Mouse (Mus musculus): ENCODE measurements around the gene Accs. TPM values are rescaled to one million over a fixed set of nuclear protein-coding genes. Genes with fewer than 3 reads are reported as not detected.
A peak's percentile ranks its signal among the peaks of the same experiment; 100 is the strongest.

Gene Accs
- total RNA-seq (2014; rRNA removed) (12.0 and 19.1 TPM in 2 replicates), polyA plus RNA-seq (2015; fragmentation: Nextera tagmentation; extraction: Ambion mirVana) (6.5 and 6.6 TPM in 2 replicates)

DNA sequence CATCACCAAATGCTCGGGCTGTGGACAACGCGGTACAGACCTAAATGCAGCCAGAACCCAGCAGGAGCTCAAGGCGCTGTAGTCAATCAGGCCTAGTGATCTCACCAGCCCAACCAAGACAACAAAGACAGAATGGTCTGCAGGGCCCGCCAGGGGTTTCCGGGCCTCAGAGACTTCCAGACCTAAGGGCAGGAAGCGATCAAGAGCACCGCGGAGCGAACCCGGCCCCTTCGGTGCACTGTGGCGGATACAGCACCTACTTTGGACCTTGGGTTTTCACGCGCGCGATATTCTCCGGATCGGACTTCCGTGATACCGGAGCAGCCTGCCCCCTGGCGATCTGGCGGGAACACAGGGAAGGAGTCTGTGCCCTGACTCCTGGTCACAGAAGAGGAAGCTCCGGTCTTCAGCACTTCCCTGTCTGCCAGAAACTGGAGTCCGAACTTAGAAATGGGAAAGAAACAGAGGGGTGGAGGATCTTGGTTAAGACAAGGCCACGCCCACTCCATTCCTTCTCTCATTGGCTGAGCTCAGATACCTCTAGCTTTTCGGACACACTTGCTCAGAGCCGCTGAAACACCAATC lies at the start of gene Accs:
Gene Accs (minus strand): TSS at position 439 of the 585 bp plus-strand sequence.
- no peaks in the 10 kb centered on the region for H3K9me3 ChIP-seq (ENCODE audit: low read length)
- TF ChIP-seq CTCF (IDR thresholded peaks at IDR 0.05; ENCODE audit: low read depth), result peak; percentile 67
- peak within 1 kb of the TSS; percentile 74 for H3K9ac ChIP-seq (replicated peaks; ENCODE audit: low read length)
- ATAC-seq (peak; percentile 84), DNase-seq (ENCODE audit: low spot score) (peak; percentile 85)
- peak within 1 kb of the TSS; percentile 86 for H3K27ac ChIP-seq
- no peaks in the 10 kb centered on the region for H3K27me3 ChIP-seq (ENCODE audit: insufficient read depth, low read length)
- H3K4me3 ChIP-seq (ENCODE audit: low read length), result peak within 1 kb of the TSS; percentile 60
- under 1% methylated on average over 28 of the region's 28 CpGs for WGBS
- H3K36me3 ChIP-seq (ENCODE audit: insufficient read depth, low read length), result no peaks in the 10 kb centered on the region; the same call in 1 of the 2 replicates
- H3K4me1 ChIP-seq (ENCODE audit: insufficient read depth, low read length), result no peaks in the 10 kb centered on the region
- H3K4me2 ChIP-seq (ENCODE audit: low read depth, low read length), result peak within 1 kb of the TSS; percentile 79

GRCm38 (mm10) chr2:93891611-93892280 lies 42.0 kb upstream of the Accs start:
- Histone ChIP-seq H3K27me3 (ENCODE audit: insufficient read depth, low read length) (no peaks in the 10 kb centered on the region), H3K4me2 (ENCODE audit: low read depth, low read length) (no peak overlapping the region), H3K4me1 (ENCODE audit: insufficient read depth, low read length) (no peaks in the 10 kb centered on the region), H3K27ac (peak overlapping the region; percentile 72), H3K9me3 (ENCODE audit: low read length) (no peaks in the 10 kb centered on the region), H3K4me3 (ENCODE audit: low read length) (no peak overlapping the region), H3K9ac (replicated peaks; ENCODE audit: low read length) (no peak overlapping the region), H3K36me3 (ENCODE audit: insufficient read depth, low read length) (no peaks in the 10 kb centered on the region)
- TF ChIP-seq CTCF (IDR thresholded peaks at IDR 0.05; ENCODE audit: low read depth), result no peak
- DNase-seq (ENCODE audit: low spot score) (peak; percentile 91), ATAC-seq (peak; percentile 96)
- WGBS, result 11% methylated on average over 9 of the region's 9 CpGs

DNA sequence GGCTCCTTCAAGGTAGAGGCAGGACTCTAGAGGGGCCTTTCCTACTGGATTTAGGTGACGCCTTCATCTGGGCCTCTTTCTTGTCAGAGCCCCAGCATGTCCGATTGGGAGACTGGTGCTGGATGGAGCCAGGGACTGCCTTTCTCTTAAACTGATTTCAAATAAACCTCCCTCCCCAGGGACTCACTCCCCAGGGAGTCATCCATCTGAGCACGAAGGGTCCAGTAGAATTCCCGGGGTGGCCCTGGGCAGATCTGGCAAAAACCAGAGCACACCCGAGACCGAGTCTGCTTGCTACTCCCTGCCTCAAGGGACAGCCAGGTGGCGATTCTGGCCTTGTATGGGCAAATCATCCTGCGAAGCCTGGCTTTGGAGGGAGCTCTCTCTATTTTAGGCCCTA lies 40.4 kb upstream of the Accs start:
- DNase-seq (ENCODE audit: low spot score) (no peak), ATAC-seq (no peak)
- Histone ChIP-seq H3K4me3 (ENCODE audit: low read length) (no peak overlapping the region), H3K4me2 (ENCODE audit: low read depth, low read length) (no peak overlapping the region), H3K9me3 (ENCODE audit: low read length) (no peaks in the 10 kb centered on the region), H3K27ac (no peak overlapping the region), H3K4me1 (ENCODE audit: insufficient read depth, low read length) (no peaks in the 10 kb centered on the region), H3K27me3 (ENCODE audit: insufficient read depth, low read length) (no peaks in the 10 kb centered on the region), H3K9ac (replicated peaks; ENCODE audit: low read length) (no peak overlapping the region), H3K36me3 (ENCODE audit: insufficient read depth, low read length) (no peaks in the 10 kb centered on the region)
- 74% methylated on average over 8 of the region's 8 CpGs for WGBS
- TF ChIP-seq CTCF (IDR thresholded peaks at IDR 0.05; ENCODE audit: low read depth), result no peak

- Histone ChIP-seq H3K36me3 (ENCODE audit: insufficient read depth, low read length) (no peaks in the 10 kb centered on the region), H3K9ac (replicated peaks; ENCODE audit: low read length) (no peak overlapping the region), H3K27ac (no peak overlapping the region), H3K4me3 (ENCODE audit: low read length) (no peak overlapping the region), H3K27me3 (ENCODE audit: insufficient read depth, low read length) (no peaks in the 10 kb centered on the region), H3K4me2 (ENCODE audit: low read depth, low read length) (no peak overlapping the region), H3K4me1 (ENCODE audit: insufficient read depth, low read length) (no peaks in the 10 kb centered on the region), H3K9me3 (ENCODE audit: low read length) (no peaks in the 10 kb centered on the region)
- ATAC-seq (no peak), DNase-seq (ENCODE audit: low spot score) (no peak)
- TF ChIP-seq CTCF (IDR thresholded peaks at IDR 0.05; ENCODE audit: low read depth), result no peak
- 89% methylated on average over 7 of the region's 7 CpGs for WGBS
These were observed 39.3 kb upstream of the Accs start for GRCm38 (mm10) chr2:93889071-93889470.

DNA sequence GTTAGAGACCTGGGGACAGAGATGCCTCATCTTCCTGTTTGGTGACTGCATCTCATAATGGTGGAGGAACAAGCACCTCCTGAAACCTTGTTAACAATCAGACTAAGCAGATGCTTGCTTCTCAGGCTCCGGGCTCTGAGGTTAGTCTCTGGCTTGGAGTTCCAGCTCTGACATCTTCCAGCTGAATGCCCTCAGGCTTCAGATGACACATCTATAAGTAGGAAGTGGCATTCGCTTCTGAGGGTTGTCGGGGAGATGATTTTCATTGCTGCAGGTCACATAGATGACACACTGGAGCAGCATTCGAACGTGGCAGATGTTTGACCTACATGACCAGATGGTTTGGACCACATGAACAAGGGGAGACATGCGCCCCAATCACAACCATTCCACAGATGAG lies 38.6 kb upstream of the Accs start:
- Histone ChIP-seq H3K9ac (replicated peaks; ENCODE audit: low read length) (no peak overlapping the region), H3K4me3 (ENCODE audit: low read length) (no peak overlapping the region), H3K4me2 (ENCODE audit: low read depth, low read length) (no peak overlapping the region), H3K27ac (no peak overlapping the region), H3K9me3 (ENCODE audit: low read length) (no peaks in the 10 kb centered on the region), H3K4me1 (ENCODE audit: insufficient read depth, low read length) (no peaks in the 10 kb centered on the region), H3K36me3 (ENCODE audit: insufficient read depth, low read length) (no peaks in the 10 kb centered on the region), H3K27me3 (ENCODE audit: insufficient read depth, low read length) (no peaks in the 10 kb centered on the region)
- DNase-seq (ENCODE audit: low spot score) (no peak), ATAC-seq (no peak)
- 80% methylated on average over 6 of the region's 6 CpGs for WGBS
- no peak for TF ChIP-seq CTCF (IDR thresholded peaks at IDR 0.05; ENCODE audit: low read depth)

GRCm38 (mm10) chr2:93887273-93887672 lies 37.5 kb upstream of the Accs start:
- ATAC-seq, result no peak
- Histone ChIP-seq H3K9ac (replicated peaks; ENCODE audit: low read length) (no peak overlapping the region), H3K27me3 (ENCODE audit: insufficient read depth, low read length) (no peaks in the 10 kb centered on the region), H3K27ac (no peak overlapping the region), H3K4me1 (ENCODE audit: insufficient read depth, low read length) (no peaks in the 10 kb centered on the region), H3K4me2 (ENCODE audit: low read depth, low read length) (no peak overlapping the region), H3K4me3 (ENCODE audit: low read length) (no peak overlapping the region), H3K9me3 (ENCODE audit: low read length) (no peaks in the 10 kb centered on the region), H3K36me3 (ENCODE audit: insufficient read depth, low read length) (no peaks in the 10 kb centered on the region)
- no peak for TF ChIP-seq CTCF (IDR thresholded peaks at IDR 0.05; ENCODE audit: low read depth)
- DNase-seq (ENCODE audit: low spot score), result no peak
- 64% methylated on average over 11 of the region's 11 CpGs for WGBS

Measured in hindbrain, postnatal 0 days (tissue).